8 mouse cellular contexts compared by ENCODE assay signal in the genomic region with DNA sequence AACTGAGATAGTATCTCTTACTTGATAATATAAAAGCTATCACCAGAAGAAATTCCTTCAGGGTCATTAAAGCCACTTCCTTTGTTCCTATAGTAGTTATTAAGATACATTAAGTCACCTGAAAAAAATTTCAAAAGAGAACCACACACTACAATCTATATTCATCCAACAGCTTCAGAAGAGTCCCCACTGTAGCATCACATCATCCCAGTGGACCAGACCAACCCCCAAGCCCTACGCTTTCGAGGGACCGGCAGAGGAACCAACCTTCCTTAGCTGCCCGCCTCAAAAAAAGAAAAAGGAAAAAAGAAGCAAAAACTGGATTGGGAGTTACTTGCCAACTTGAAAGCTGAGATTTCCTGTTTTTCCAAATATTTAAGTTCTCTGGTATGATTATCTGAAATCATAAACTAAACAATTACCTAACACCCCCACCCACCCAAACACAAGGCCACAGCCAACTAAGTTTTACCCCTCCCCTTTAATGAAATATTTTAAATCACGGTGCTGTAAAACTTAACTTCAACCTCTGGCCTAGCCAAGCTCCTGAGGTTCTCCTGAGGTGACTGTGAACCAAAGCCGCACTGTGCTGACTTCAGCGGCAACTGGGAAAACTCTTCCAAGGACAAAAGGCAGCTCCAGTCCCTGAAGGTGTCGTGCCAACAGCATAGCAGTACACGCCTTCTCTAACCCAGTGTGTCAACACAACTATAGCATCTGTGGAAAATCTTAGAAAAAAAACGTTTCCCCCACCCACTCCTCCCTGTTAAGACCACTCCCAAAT. TPM values are rescaled to one million over a fixed set of nuclear protein-coding genes. Genes with fewer than 3 reads are reported as not detected.
A peak's percentile ranks its signal among the peaks of the same experiment; 100 is the strongest.
DNase-seq lines count a peak whose midpoint lies in the region; ATAC-seq and TF ChIP-seq lines count a peak whose summit lies in the region.

No protein-coding gene starts in this region.

- no peak for ATAC-seq in kidney, embryonic 14.5 days (ENCODE audit: low FRiP score, low TSS enrichment)
- ATAC-seq in heart, embryonic 11.5 days (replicated peaks; ENCODE audit: insufficient number of reproducible peaks, low FRiP score, low TSS enrichment): no peak
- no peak for ATAC-seq in liver, embryonic 12.5 days
- ATAC-seq in monocyte, adult 5-6 weeks (replicated peaks; ENCODE audit: insufficient number of reproducible peaks, low FRiP score, low TSS enrichment, poor library complexity, severe bottlenecking): no peak

- no peaks in the 10 kb centered on the region for H3K9me3 ChIP-seq in kidney, embryonic 14.5 days (ENCODE audit: control insufficient read depth, low read length)
- no peaks in the 10 kb centered on the region for H3K9me3 ChIP-seq in heart, embryonic 11.5 days (replicated peaks; ENCODE audit: control insufficient read depth, low read length)
- H3K9me3 ChIP-seq in liver, embryonic 12.5 days (replicated peaks): no peaks in the 10 kb centered on the region

- peaks cover 46% of the 10 kb centered on the region for H3K36me3 ChIP-seq in kidney, embryonic 14.5 days (ENCODE audit: control insufficient read depth, insufficient read depth, low read length)
- H3K36me3 ChIP-seq in heart, embryonic 11.5 days (ENCODE audit: control insufficient read depth, insufficient read depth, low read length): peaks cover 32% of the 10 kb centered on the region
- H3K36me3 ChIP-seq in liver, embryonic 12.5 days: peaks cover 61% of the 10 kb centered on the region
- peaks cover 51% of the 10 kb centered on the region for H3K36me3 ChIP-seq in small intestine, adult 2 months (ENCODE audit: control insufficient read depth, insufficient read depth, low read length)

- peak overlapping the region; percentile 91 for H3K4me2 ChIP-seq in kidney, embryonic 14.5 days (replicated peaks; ENCODE audit: low read depth, low read length)
- H3K4me2 ChIP-seq in heart, embryonic 11.5 days: peak overlapping the region; percentile 93
- peak overlapping the region; percentile 93 for H3K4me2 ChIP-seq in liver, embryonic 12.5 days

- peaks cover 23% of the 10 kb centered on the region for H3K4me1 ChIP-seq in kidney, embryonic 14.5 days (ENCODE audit: control insufficient read depth, insufficient read depth, low read length)
- peaks cover 36% of the 10 kb centered on the region for H3K4me1 ChIP-seq in heart, embryonic 11.5 days (ENCODE audit: control insufficient read depth, insufficient read depth, low read length)
- peaks cover 51% of the 10 kb centered on the region for H3K4me1 ChIP-seq in liver, embryonic 12.5 days
- H3K4me1 ChIP-seq in small intestine, adult 2 months (ENCODE audit: control insufficient read depth, insufficient read depth, insufficient read length, low read length): peaks cover 1% of the 10 kb centered on the region

- H3K9ac ChIP-seq in kidney, embryonic 14.5 days (ENCODE audit: low read depth, low read length): peak overlapping the region; percentile 99
- peak overlapping the region; percentile 100 for H3K9ac ChIP-seq in heart, embryonic 11.5 days (ENCODE audit: low read depth, low read length)
- peak overlapping the region; percentile 99 for H3K9ac ChIP-seq in liver, embryonic 12.5 days

- H3K4me3 ChIP-seq in kidney, embryonic 14.5 days (ENCODE audit: low read length): peak overlapping the region; percentile 94
- H3K4me3 ChIP-seq in heart, embryonic 11.5 days (ENCODE audit: low read depth, low read length): peak overlapping the region; percentile 94
- peak overlapping the region; percentile 91 for H3K4me3 ChIP-seq in liver, embryonic 12.5 days
- peak overlapping the region; percentile 78 for H3K4me3 ChIP-seq in small intestine, adult 2 months (ENCODE audit: low read depth, low read length)

- TF ChIP-seq CTCF in small intestine, adult 2 months (IDR thresholded peaks at IDR 0.05; ENCODE audit: extremely low read depth, insufficient read length, insufficient replicate concordance, low read depth, low read length): no peak

- peak overlapping the region; percentile 99 for H3K27ac ChIP-seq in kidney, embryonic 14.5 days (ENCODE audit: low read depth, low read length)
- H3K27ac ChIP-seq in heart, embryonic 11.5 days (ENCODE audit: low read depth, low read length): peak overlapping the region; percentile 100
- H3K27ac ChIP-seq in liver, embryonic 12.5 days: peak overlapping the region; percentile 99
- peak overlapping the region; percentile 60 for H3K27ac ChIP-seq in small intestine, adult 2 months (ENCODE audit: insufficient read depth, low read depth, low read length)

- WGBS in kidney, embryonic 14.5 days: under 1% methylated on average over 10 of the region's 10 CpGs
- WGBS in heart, embryonic 11.5 days (ENCODE audit: insufficient replicate concordance): 2% methylated on average over 10 of the region's 10 CpGs
- WGBS in liver, embryonic 12.5 days (ENCODE audit: insufficient replicate concordance): 1% methylated on average over 10 of the region's 10 CpGs
- under 1% methylated on average over 10 of the region's 10 CpGs for WGBS in small intestine, adult 2 months

- TF ChIP-seq POLR2A in small intestine, adult 2 months (IDR thresholded peaks at IDR 0.05; ENCODE audit: low read depth, low read length): no peak

- H3K27me3 ChIP-seq in kidney, embryonic 14.5 days (ENCODE audit: control insufficient read depth, insufficient read depth, low read length): no peaks in the 10 kb centered on the region
- no peaks in the 10 kb centered on the region for H3K27me3 ChIP-seq in heart, embryonic 11.5 days (ENCODE audit: control insufficient read depth, insufficient read depth, low read length)
- no peaks in the 10 kb centered on the region for H3K27me3 ChIP-seq in liver, embryonic 12.5 days (replicated peaks)
- H3K27me3 ChIP-seq in small intestine, adult 2 months (ENCODE audit: control insufficient read depth, insufficient read depth, low read length): no peaks in the 10 kb centered on the region

- DNase-seq in kidney, adult 18-20 months: no peak
- DNase-seq in ZHBTc4 (ENCODE audit: low read depth, low spot score): peak; percentile 72
- no peak for DNase-seq in ovary, postnatal 14 days (ENCODE audit: low spot score)

RNA-seq across cellular contexts. Expression of a gene that starts 28.5 kb away (rescaled TPM):
- polyA plus RNA-seq in kidney, embryonic 14.5 days (2014; fragmentation: Nextera tagmentation; extraction: Ambion mirVana): 54.7 and 73.5 TPM in 2 replicates
- 54.8 and 59.4 TPM in 2 replicates for polyA plus RNA-seq in heart, embryonic 11.5 days (2014; fragmentation: Nextera tagmentation; extraction: Ambion mirVana)
- 38.3 and 39.7 TPM in 2 replicates for polyA plus RNA-seq in liver, embryonic 12.5 days (2016; fragmentation: Nextera tagmentation; extraction: Ambion mirVana)
- polyA plus RNA-seq in small intestine, adult 2 months (2012; rRNA removed): 37.1 and 52.5 TPM in 2 replicates
- total RNA-seq in monocyte, adult 5-6 weeks (2017): 37.3 to 55.9 TPM (median 44.9 TPM) in 3 replicates

RNA-seq across cellular contexts. Expression of a gene that starts 59.1 kb away (rescaled TPM):
- 14.9 and 27.1 TPM in 2 replicates for polyA plus RNA-seq in kidney, embryonic 14.5 days (2014; fragmentation: Nextera tagmentation; extraction: Ambion mirVana)
- polyA plus RNA-seq in heart, embryonic 11.5 days (2014; fragmentation: Nextera tagmentation; extraction: Ambion mirVana): 9.3 and 9.8 TPM in 2 replicates
- polyA plus RNA-seq in liver, embryonic 12.5 days (2016; fragmentation: Nextera tagmentation; extraction: Ambion mirVana): 3.7 and 3.8 TPM in 2 replicates
- 28.2 and 30.2 TPM in 2 replicates for polyA plus RNA-seq in small intestine, adult 2 months (2012; rRNA removed)
- 1.2 to 9.7 TPM (median 2.2 TPM) in 3 replicates for total RNA-seq in monocyte, adult 5-6 weeks (2017)
